Mouse (Mus musculus): ENCODE data around the gene Mmgt2.

DNA sequence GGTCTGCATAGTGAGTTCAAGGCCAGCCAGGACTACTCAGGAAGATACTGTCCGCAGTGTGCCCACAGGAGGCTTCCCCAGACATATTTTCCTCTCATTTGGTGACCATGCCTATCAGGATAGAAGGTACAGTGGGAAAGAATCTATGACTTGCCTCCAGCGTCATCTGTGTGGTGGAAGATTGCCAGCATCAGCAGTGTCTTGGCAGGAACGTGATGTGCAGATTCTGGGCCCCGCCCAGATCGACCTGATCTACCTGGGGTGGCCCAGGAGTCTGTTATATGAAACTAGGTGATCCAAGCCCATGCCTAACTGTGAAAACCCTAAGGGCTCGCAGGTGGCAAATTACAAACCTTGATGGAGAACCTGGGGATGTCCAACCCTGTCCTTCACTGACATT, 21.5 kb downstream of the Mmgt2 start:
- TF ChIP-seq CTCF (IDR thresholded peaks at IDR 0.05; ENCODE audit: insufficient read depth, low read length) (no peak), POLR2A (IDR thresholded peaks at IDR 0.05; ENCODE audit: borderline replicate concordance, extremely low read depth, low read depth, low read length) (no peak)

All from lung, adult 2 months (tissue).